Mouse (Mus musculus) midbrain, postnatal 0 days (tissue): ENCODE results near the gene Olfr812. TPM values are rescaled to one million over a fixed set of nuclear protein-coding genes. Genes with fewer than 3 reads are reported as not detected.
"Not testable (repeated sequence)": the region's sequence is repeated elsewhere in the genome, so short reads cannot be mapped to it uniquely, and the experiment has no call there.

Source experiments
- ATAC-seq: fragments of 200-750 bp; cut with Nextera tagmentation; 2 replicates; pipeline ENCODE4 v1.8.0; 2017; ENCODE audit warnings: moderate number of reproducible peaks, mild to moderate bottlenecking, moderate TSS enrichment, moderate library complexity; ENCODE audit not compliant: low FRiP score
- DNase-seq: peaks from one replicate; pipeline ENCODE4 v3.0.0-alpha.2; 2015; ENCODE audit warnings: low spot score
- H3K27ac ChIP-seq: fragments of 300-500 bp; sonication (generic); 2 replicates; pipeline ENCODE4 v1.5.1; 2014; ENCODE audit warnings: low read depth, mild to moderate bottlenecking, low read length, mixed read lengths
- H3K27me3 ChIP-seq: fragments of 300-500 bp; sonication (generic); 2 replicates; pipeline ENCODE4 v1.6.1; 2014; ENCODE audit warnings: low read length, control low read depth, mixed read lengths; ENCODE audit not compliant: insufficient read depth
- H3K36me3 ChIP-seq: fragments of 300-500 bp; sonication (generic); 2 replicates; pipeline ENCODE4 v1.6.1; 2014; ENCODE audit warnings: low read length, control low read depth, mixed read lengths; ENCODE audit not compliant: insufficient read depth
- H3K4me1 ChIP-seq: fragments of 300-500 bp; sonication (generic); 2 replicates; pipeline ENCODE4 v1.6.1; 2014; ENCODE audit warnings: mild to moderate bottlenecking, control low read depth, antibody characterized with exemption, low read length, mixed read lengths; ENCODE audit not compliant: insufficient read depth
- H3K4me2 ChIP-seq: fragments of 300-500 bp; sonication (generic); 2 replicates; pipeline ENCODE4 v1.6.1; 2014; ENCODE audit warnings: low read depth, mild to moderate bottlenecking, low read length, mixed read lengths; ENCODE audit not compliant: poor library complexity, severe bottlenecking
- H3K4me3 ChIP-seq: fragments of 300-500 bp; sonication (generic); 2 replicates; pipeline ENCODE4 v1.5.1; 2014; ENCODE audit warnings: low read depth, mild to moderate bottlenecking, low read length, moderate library complexity
- H3K9ac ChIP-seq: fragments of 300-500 bp; sonication (generic); replicated peaks from 2 replicates; pipeline ENCODE4 v1.6.1; 2014; ENCODE audit warnings: mild to moderate bottlenecking, low read length, moderate library complexity, mixed read lengths; ENCODE audit not compliant: poor library complexity, severe bottlenecking
- H3K9me3 ChIP-seq: fragments of 300-500 bp; sonication (generic); 2 replicates; pipeline ENCODE4 v1.6.1; 2016; ENCODE audit warnings: low read length, control low read depth
- CTCF ChIP-seq: IDR thresholded peaks from 2 replicates; pipeline ENCODE4 v1.5.1; 2016; ENCODE audit warnings: antibody characterized with exemption, mild to moderate bottlenecking
- WGBS: fragments of 180-500 bp; shearing (Covaris S2); extraction: QIAGEN DNeasy Blood & Tissue Kit; methylation state at CpG from one replicate; pipeline ENCODE4 v1.1.7; 2014; 5-methylcytosine and 5-hydroxymethylcytosine counted together
- polyA plus RNA-seq: library from polyadenylated mRNA; unstranded; fragments of >200 nt; fragmentation: Nextera tagmentation; extraction: Ambion mirVana; gene quantifications from 2 replicates; pipeline ENCODE4 v1.2.1, GENCODE M21; 2015
- total RNA-seq: library from RNA; depleted of rRNA; stranded (reverse); fragments of >200 nt; gene quantifications from 2 replicates; pipeline ENCODE4 v1.2.3, GENCODE M21; 2014; rRNA removed

The Olfr812 gene
- total RNA-seq, result not detected in 2 replicates
- not detected in 2 replicates for polyA plus RNA-seq

DNA sequence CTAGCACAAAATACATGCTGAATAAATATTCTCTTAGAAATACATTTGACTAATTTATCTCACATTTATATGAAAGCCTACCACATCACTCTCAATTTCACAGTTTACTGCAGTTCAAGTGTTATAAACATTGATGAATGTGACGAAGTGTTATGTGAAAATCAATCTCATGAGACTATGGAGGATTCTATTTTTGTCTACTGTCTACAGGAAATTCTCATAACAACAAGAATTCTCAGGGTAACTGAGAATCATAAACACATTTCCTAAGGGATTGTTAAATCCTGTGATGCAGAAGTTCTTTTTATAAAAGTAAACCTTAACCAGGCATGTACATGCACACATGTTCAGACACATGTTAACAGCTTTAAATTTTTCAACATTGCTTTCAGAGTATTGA lies at the start of gene Olfr812:
Gene Olfr812, minus strand, starts transcription at position 101 of the 400 bp plus-strand sequence.
- 74% methylated on average over 1 of the region's 1 CpGs for WGBS
- TF ChIP-seq CTCF, result no peak
- H3K27me3 ChIP-seq, result no peaks in the 10 kb centered on the region
- H3K4me1 ChIP-seq, result no peaks in the 10 kb centered on the region
- no peak within 1 kb of the TSS for H3K4me2 ChIP-seq
- no peaks in the 10 kb centered on the region for H3K36me3 ChIP-seq
- no peak for ATAC-seq
- H3K27ac ChIP-seq, result no peak within 1 kb of the TSS
- no peak within 1 kb of the TSS for H3K9ac ChIP-seq
- H3K4me3 ChIP-seq, result no peak within 1 kb of the TSS
- H3K9me3 ChIP-seq, result no peaks in the 10 kb centered on the region
- no peak for DNase-seq

DNA sequence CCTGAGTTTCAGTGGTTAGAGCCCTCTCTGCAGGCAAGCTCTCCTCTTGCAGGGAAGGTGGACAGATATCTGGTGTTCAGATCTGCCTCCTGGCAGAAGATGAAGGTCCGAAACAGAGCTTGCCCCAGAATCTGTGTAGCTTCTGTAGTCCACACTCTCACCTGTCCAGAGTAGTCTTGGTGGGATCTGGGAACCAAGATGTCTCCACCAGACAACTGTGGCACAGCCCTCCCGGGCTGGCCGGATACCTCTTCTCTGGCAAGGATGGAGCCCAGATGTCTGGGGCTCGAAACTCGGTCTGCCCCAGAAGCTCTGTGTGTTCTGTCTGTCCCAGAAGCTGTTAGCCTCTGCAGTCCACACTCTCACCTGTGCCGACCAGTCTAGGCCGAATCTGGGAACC lies 40.0 kb upstream of the Olfr812 start:
- Histone ChIP-seq H3K4me2 (no peak overlapping the region), H3K27ac (no peak overlapping the region)
- WGBS, result 96% methylated on average over 7 of the region's 7 CpGs

DNA sequence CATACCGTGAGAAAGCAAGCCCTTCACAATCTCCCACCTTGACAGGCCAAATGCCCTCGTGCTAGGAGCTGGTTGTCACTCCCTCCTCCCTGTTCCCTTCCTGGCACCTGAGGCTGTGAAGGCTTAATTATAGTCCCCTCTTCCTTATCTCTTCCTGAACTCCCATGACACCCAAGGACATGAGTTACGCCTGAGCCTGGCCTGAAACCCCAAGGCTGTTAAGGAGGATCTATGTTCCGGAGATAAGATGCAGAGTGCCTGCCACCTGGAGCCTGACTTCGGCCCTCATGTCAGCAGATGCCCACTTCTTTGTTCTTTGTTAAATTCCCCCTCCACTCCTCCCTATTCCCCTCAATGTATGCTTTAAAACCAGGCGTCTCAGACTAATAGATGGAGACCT lies 39.6 kb upstream of the Olfr812 start:
- not testable (repeated sequence) for H3K27me3 ChIP-seq, H3K36me3 ChIP-seq, H3K4me1 ChIP-seq, H3K9me3 ChIP-seq, H3K27ac ChIP-seq, DNase-seq, H3K9ac ChIP-seq, H3K4me3 ChIP-seq, H3K4me2 ChIP-seq, ATAC-seq
- 88% methylated on average over 6 of the region's 6 CpGs for WGBS

More for the DNA sequence above, 40.0 kb upstream of the Olfr812 start:
- H3K4me1 ChIP-seq, result no peaks in the 10 kb centered on the region
- no peaks in the 10 kb centered on the region for H3K9me3 ChIP-seq
- no peak overlapping the region for H3K9ac ChIP-seq
- H3K27me3 ChIP-seq, result no peaks in the 10 kb centered on the region
- no peak for TF ChIP-seq CTCF
- ATAC-seq (no peak), DNase-seq (no peak)
- H3K36me3 ChIP-seq, result no peaks in the 10 kb centered on the region
- H3K4me3 ChIP-seq, result no peak overlapping the region

DNA sequence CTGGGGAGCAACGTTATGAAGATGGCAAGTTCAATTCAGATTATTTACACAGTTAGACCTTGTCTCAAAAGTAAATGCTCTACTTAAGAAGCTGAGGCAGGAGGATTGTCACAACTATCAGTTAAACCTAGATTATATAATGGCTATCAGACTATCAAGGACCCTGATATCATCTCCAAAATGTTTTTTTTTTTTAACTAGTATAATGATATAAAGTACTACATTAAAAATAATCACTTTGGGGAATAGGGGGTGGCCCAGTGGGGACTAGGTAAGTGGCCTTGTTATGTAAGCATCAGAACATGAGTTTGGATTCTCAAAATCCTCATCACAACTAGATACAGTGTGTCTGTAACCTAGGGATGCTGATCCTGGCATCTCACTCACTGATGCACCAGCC lies 33.9 kb upstream of the Olfr812 start, which contains the start of gene Olfr814:
Gene Olfr814, minus strand, starts transcription at position 101 of the 400 bp plus-strand sequence.
- not testable (repeated sequence) for H3K9ac ChIP-seq, H3K9me3 ChIP-seq, ATAC-seq, H3K36me3 ChIP-seq, DNase-seq, H3K27ac ChIP-seq, H3K4me3 ChIP-seq, H3K27me3 ChIP-seq, H3K4me2 ChIP-seq, H3K4me1 ChIP-seq
- no CpG with 5 or more reads among the region's 1 CpGs for WGBS

DNA sequence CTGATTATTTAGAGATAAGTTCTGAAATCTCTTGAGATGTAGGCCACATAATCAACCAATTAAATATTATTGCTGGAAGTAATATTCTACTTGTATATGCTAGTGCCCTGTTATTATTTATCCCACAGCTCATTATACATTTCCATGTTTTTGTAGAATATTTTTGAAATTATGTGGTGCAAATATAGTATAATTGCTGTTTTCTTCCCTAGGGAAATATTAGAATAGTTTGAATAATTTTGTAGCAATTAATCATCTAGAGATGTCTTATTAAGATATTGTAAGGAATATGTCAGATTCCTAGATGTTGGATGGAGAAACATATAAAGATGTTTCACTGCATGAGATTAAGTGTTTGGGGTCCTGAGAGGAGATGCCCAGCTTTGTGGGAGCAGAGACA lies 9.2 kb upstream of the Olfr812 start, which contains the start of gene Olfr813:
Gene Olfr813, plus strand, starts transcription at position 301 of the 400 bp plus-strand sequence.
- H3K4me3 ChIP-seq, result no peak within 1 kb of the TSS
- no peak within 1 kb of the TSS for H3K4me2 ChIP-seq
- no peaks in the 10 kb centered on the region for H3K27me3 ChIP-seq
- no peaks in the 10 kb centered on the region for H3K36me3 ChIP-seq
- H3K9ac ChIP-seq, result no peak within 1 kb of the TSS
- ATAC-seq (no peak), DNase-seq (no peak)
- H3K9me3 ChIP-seq, result no peaks in the 10 kb centered on the region
- H3K27ac ChIP-seq, result no peak within 1 kb of the TSS
- TF ChIP-seq CTCF, result no peak
- no peaks in the 10 kb centered on the region for H3K4me1 ChIP-seq

DNA sequence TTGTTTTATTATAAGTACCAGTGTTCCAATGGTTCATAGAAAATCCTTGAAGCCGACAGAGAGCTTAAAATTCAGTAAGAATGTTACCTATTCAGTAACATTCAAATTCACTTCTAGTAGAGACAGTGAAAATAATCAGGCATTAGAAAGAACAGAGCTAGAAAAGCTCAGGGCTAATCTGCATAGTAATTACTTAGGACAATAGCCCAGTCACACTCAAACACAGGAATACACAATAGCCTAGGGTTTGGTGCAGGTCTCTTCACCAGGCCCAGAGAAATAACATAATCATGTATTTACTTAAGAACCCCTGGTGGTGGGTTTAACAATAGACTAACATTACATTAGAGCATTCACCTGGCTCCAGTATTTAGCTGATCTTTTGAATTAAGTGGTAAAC lies 1.4 kb upstream of the Olfr812 start:
- Histone ChIP-seq H3K27ac (no peak overlapping the region), H3K4me3 (no peak overlapping the region), H3K9me3 (no peaks in the 10 kb centered on the region), H3K9ac (no peak overlapping the region), H3K4me2 (no peak overlapping the region), H3K27me3 (no peaks in the 10 kb centered on the region), H3K36me3 (no peaks in the 10 kb centered on the region), H3K4me1 (no peaks in the 10 kb centered on the region)
- TF ChIP-seq CTCF, result no peak
- 45% methylated on average over 1 of the region's 1 CpGs for WGBS
- ATAC-seq (no peak), DNase-seq (no peak)
